Mouse (Mus musculus): ENCODE measurements around the gene Fgd3.

Gene Fgd3

GRCm38 (mm10) chr13:49341012-49341830 is 21.1 kb upstream of the Fgd3 start, which contains the start of gene Bicd2:
TSS of gene Bicd2 (plus strand) at chr13:49341585.
- DNase-seq (ENCODE audit: low spot score in 2 of 2), result peak; percentile 96 to 97

DNA sequence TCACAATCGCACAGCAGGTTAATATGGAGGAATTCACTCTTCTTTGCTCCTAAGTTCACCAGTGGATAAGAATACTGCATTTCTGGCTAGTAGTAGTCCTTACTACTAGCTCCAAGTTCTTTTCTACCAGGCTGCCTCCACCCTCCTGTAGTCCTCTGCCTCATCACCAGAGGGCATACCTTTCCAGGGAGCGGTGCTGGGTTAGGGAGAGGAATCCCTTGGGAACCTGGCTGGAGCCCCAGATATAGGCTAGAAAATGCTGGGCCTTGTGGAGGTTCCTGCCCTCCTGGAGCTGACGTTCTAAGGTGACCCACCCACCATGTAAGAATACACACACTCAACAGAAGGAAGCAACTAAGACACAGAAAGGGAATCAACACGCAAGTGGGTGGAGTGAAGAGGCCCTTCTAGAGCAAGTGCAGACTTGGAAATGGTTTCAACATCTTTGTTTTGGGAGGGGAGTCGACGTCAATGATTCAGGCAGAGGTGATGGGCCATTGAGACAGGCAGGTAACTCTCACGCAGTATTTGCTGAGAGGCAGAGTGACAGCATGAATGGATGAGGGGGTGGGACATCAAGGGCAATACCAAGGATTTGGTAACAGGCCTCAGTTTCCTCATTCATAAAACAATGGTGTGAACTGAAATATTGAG is 18.9 kb upstream of the Fgd3 start:
- no peak for DNase-seq (ENCODE audit: low spot score in 2 of 2)

DNA sequence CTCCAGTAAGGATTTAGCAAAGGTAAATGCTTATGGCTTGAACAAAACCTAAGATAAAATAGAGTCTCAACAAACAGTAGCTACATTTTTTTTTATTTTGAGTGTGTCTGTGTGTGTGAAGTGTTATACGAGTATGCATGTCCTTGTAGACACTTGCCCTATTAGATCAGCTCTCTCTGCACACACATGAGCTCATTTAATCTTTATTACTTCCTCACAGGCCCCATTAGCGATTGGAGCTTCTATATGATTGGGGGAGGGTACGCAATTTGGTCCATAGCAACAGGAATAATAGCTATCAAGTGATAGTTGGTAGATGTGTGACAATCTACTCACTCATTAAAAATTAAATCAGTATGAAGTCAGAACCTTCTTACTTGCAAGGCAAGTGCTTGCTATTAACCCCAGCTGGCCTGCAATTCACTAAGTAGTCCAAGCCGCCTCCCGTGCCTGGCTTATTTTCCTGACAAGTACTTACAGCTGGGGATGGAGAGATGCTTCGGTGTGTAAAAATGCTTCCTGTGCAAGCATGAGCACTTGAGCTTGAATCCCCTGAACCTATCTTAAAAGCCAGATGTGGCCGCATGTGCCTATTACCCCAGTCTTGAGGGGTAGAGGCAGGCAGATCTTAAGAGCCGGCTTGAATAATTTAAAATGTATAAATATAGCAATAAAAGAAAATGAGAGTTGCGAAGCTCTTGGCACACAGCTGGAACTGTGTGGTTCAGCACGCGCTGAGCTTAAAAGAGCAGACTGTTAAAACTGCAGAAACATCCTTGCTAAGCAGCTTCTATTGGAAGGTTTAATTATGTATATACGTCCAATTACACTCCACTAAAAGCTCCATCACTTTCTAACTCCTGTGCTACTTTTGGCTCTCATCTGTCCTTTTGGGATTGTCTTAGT is 15.2 kb upstream of the Fgd3 start:
- DNase-seq (ENCODE audit: low spot score in 2 of 2), result no peak

- no peak for DNase-seq (ENCODE audit: low spot score in 2 of 2)
Measured at GRCm38 (mm10) chr13:49333250-49333649, 13.1 kb upstream of the Fgd3 start.

DNA sequence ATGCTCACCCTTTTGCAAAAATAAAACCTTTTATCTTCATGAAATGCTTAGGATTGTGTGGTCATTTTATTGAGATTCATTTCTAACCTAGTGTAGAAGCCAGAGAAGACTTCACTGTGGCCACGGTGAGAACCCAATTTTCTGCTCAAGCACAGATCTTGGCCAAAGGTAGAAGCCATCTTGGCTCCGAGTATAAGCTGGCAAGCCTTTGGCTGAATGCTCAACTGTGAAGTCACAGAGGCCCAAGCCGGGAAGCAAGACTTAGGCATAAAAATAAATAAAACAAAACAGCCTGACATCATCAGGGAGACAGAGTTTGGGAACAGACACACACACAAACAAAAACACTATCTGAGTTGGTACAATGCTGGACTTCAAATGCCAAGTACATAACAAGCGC is 8.0 kb upstream of the Fgd3 start:
- DNase-seq (ENCODE audit: low spot score in 2 of 2), result no peak

DNA sequence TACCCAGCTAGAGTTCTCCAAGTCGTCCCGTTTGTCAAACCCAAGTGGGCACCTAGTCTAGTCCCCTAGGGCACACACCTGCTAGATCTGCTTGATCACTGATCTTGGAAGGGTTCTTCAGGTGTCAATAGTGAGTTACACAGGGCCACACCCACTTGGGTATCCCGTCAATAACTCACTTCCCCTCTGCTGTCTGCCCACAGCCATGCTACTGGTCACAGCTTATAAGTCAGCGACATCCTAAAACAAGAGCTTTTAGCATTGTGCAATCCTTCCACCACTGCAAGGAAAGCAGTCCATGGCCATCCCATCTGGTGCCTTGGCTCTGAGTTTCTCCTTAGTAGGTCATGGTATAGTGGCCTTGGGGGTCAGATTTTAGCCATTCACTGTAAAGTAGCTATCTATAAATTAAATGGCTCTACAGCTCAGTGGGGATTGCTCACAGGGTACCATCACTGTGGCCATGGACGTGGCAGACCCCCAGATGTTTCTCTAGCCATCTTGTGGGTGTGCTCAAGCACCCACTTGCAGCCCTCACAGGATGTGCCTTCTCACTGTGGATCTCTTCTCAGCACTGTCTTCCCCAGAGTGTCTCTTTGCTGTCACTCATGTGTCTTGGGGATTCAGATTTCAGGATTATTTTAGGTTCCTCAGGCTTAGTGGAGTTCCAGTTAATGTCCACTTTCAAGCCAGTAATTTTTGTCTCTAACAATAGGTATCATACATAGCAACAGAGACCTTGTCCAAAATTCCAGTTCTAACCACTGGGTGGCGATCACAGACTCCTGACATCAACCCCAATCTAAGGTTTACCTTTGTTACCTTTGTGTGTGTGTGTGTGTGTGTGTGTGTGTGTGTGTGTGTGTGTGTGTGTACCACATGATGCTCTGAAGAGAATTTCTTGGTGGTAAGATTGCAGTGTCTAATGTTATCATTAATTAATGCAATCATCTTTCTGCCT is 6.4 kb upstream of the Fgd3 start:
- no peak for DNase-seq (ENCODE audit: low spot score in 2 of 2)

DNA sequence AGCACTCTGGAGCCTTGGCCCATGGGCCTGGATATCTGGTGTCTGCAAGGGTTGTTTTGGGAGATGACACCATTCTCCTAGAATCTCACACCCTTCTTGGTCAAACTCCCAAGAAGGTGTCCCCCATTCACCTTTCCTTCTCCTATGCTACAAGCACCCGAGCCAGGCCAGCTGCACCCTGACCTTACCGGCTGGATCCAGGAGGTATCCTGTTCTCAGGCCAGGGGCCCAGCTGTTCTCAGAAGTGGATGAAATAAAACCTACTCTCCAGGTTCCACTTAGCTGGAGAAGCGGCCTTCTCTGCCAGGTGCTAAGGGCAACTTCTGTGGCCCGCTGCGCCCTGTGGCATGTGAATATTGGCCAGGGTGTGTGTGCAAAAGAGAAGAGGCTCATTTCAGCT is 4.8 kb upstream of the Fgd3 start:
- no peak for DNase-seq (ENCODE audit: low spot score in 2 of 2)

DNA sequence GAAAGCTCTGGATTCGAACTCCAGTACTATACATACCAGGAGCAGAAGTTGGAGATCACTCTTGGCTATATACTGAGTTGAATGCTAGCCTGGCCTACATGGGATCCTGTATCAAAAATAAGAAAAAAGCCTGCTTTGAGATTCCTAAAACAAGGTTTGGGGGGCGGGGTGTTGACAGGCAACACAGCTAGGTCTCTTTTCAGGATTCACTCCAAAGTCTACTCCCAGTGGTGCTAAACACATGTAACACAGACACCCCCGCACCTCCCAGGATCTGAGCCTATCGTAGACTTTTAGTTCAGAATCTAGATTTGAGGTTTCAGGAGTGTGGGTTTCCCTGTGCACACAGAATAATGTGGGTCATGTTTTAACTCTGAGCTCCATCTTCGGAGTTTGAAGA is 2.6 kb upstream of the Fgd3 start:
- peak; percentile 72 to 91 for DNase-seq (ENCODE audit: low spot score in 2 of 2)

DNA sequence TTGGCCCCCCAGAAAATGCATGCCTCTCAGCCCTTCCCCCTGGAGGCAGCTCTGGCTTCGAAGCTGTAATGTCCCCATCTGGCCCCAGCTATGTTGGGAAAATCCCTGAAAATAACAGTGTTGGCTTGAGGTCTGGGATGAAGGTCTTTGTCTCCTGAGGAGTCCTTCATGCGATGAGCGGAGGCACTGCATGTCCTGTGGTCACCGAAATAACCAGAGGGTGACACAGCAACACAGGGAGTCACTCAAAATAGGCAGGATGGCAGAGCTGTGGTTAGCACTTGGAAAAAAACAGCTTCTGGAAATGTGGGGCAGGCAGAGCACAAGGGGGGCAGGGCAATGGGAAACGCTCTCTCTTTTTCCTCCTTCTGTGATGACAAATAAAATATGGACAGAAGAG is 2.1 kb upstream of the Fgd3 start:
- DNase-seq (ENCODE audit: low spot score in 2 of 2), result no peak

GRCm38 (mm10) chr13:49321452-49321851 is 1.3 kb upstream of the Fgd3 start:
- DNase-seq (ENCODE audit: low spot score in 2 of 2), result no peak

DNA sequence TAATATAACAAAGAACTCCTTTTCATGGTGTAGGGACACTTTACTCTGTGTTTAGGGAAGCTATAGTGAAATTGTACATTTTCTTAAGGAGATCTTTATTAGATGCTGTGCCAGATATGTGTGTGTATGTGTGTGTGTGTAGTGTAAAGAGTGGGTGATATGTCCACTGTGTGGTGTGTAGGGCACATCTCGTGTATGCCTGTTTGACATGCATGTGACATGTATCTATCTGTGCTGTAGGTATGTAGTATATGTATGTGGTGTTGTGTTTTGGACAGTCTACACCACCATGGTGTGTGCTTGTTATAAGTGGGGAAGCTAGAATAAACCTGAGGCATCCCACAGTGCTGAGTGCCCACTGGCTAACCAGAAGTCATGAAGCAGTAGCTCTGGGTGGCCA is 403 bp upstream of the Fgd3 start:
- no peak for DNase-seq (ENCODE audit: low spot score in 2 of 2)

GRCm38 (mm10) chr13:49317914-49318313 is 2.2 kb downstream of the Fgd3 start:
- DNase-seq (ENCODE audit: low spot score in 2 of 2), result no peak

DNA sequence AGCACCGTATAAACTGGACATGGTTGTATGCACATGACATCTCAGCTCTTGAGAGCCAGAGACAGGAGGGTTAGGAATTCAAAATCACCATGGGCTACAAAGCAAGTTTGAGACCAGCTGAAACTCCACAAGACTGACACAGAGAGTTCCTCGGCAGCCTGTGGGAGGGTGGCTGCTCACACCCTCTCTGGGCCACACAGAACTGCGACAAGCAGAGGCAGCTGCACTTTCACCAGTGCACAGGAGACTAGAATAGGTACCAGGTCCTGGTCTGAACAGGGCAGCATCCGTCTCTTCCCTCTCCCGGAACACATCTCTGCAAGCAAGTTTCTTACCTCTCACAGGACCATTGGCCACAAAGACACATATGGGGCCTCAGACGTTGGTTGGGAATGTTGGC is 2.6 kb downstream of the Fgd3 start:
- DNase-seq (ENCODE audit: low spot score in 2 of 2), result no peak

DNA sequence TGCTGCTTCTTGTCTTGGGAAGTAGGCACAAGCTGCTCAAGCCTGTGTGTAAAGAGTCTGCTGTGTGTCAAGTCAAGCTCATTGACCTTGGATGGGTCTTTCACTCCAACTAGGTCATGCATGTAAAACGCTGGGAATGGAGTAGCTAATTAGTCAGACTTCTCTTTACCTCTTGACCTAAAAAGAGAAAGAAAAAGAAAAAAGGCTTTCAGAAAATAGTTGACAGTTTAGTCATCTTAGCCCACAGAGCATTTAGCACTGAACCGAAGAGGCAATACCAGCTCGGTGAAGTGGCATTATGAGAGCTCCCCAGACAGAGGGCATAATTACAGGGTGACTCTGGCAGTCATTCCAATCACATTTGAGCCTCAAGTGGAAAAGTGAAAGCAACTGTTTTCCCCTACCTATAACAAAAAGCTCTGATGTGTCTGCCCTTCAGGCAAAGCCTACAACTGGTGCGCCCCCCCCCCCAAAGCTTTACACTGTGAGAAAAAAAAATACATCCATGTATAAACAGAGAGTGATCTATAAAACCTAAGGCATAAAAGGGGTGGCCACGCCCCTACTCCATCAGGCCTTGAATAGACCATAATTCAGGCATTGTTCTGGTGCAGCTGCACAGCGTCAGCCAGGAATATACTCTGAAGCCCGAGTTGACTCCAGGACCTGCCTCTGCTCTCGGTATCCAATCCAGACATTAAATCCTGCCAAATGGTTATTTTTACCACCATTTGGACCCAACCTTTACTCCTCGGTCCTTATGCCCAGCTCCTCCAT is 3.5 kb downstream of the Fgd3 start:
- no peak for DNase-seq (ENCODE audit: low spot score in 2 of 2)

GRCm38 (mm10) chr13:49311642-49312041 is 8.5 kb downstream of the Fgd3 start:
- DNase-seq (ENCODE audit: low spot score in 2 of 2), result no peak

- no peak for DNase-seq (ENCODE audit: low spot score in 2 of 2)
Measured at GRCm38 (mm10) chr13:49309501-49309900, 10.6 kb downstream of the Fgd3 start.

DNA sequence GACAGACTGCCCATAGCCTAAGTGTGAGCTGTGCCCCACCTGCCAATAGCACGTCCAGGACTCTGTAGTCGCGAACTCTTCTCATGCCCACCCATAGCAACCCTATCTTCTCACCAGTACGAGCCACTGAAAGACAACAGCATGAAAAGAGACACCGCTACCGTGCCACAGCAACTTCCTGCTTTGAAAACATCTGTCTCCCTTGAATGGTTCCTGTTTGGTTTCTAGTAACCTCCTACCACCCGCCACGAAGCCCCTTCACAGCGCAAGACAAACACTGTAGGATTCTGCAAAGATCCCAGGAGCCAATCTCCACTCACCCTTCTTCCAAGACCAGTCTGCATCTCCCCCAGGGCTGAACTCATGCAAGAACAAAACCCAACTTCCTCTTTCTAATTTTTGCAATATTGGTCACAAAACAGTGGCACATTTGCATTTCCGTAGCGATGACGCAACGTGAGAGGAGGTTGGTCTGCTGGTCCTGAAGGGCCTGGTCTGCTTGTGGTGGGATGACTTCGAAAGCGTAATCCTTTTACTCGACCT is 11.2 kb downstream of the Fgd3 start:
- no peak for DNase-seq (ENCODE audit: low spot score in 2 of 2)

GRCm38 (mm10) chr13:49308206-49308605 is 11.9 kb downstream of the Fgd3 start:
- no peak for DNase-seq (ENCODE audit: low spot score in 2 of 2)

GRCm38 (mm10) chr13:49307311-49307969 is 12.7 kb downstream of the Fgd3 start:
- no peak for DNase-seq (ENCODE audit: low spot score in 2 of 2)

Measured in right cerebral cortex, postnatal 36 days (tissue).